Mouse (Mus musculus): Measurements from ENCODE around the gene Ptov1.
A peak's percentile ranks its signal among the peaks of the same experiment; 100 is the strongest.

Ptov1 gene

DNA sequence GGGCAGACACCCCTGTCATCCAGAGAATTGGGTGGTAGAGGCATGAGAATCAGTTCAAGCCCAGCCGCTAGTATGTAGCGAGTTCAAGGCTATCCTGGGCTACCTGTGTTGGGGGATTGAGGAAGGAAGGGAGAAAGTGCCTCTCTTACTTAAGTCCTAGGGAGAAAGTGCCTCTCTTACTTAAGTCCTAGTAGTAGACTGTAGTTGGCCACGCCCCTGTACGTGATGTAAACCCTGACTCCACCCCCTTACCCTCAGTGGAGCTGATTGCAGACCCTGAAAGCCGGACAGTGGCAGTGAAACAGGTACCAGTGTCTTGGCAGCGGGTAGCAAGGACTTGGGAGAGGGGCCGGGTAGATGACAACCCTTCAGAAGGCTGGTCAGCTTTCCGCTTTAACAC is 11.7 kb downstream of the Ptov1 start:
- no peak for DNase-seq (ENCODE audit: low read depth, low spot score)

DNA sequence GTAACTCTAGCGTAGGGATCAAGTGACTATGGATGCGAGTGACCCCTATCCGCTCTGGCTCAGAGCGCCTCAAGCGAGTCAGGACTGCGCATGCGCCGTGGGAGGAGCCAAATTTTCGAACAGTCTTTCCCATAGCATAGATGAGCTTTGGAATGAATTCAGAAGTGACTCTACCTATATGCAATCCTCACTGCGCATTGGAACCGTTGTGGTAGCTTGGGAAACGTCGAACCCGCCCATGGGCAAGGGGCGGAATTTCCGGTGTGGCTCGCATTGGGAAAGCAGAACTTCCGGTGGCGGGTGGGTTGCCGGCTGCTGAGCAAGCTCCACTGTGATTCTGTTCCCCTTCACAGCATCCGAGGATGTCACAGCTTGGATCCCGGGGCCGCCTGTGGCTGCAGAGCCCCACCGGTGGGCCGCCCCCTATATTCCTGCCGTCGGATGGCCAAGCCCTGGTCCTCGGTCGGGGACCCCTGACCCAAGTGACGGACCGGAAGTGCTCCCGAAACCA is 12.5 kb downstream of the Ptov1 start, which contains the start of gene Pnkp:
TSS of gene Pnkp (plus strand) at position 98 of the 511 bp plus-strand sequence.
- peak; percentile 80 for DNase-seq (ENCODE audit: low read depth, low spot score)

GRCm38 (mm10) chr7:44856265-44856916 is 13.2 kb downstream of the Ptov1 start:
- no peak for DNase-seq (ENCODE audit: low read depth, low spot score)

DNA sequence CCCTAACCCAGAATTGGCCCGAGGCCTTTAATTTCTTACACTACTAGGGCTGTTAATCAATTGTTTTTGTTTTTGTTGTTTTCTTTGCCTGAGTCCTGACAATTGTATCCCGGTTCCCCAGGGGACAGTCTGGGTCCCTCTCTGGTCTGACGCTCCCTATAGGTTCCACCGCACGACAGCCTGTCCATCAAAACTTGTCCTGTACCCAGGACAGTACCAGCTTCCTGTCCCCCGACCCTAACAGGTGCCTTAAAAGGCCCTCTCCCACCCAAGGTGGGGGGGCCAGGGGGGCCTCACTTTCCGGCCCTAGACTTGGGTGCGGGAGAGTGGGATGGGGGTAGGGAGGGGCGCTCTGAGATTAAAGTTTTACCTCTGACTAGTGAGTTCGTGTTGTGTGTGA is 14.6 kb downstream of the Ptov1 start:
- DNase-seq (ENCODE audit: low read depth, low spot score): no peak

- DNase-seq (ENCODE audit: low read depth, low spot score): peak; percentile 77
These were observed 15.1 kb downstream of the Ptov1 start for GRCm38 (mm10) chr7:44854356-44855031.

GRCm38 (mm10) chr7:44853596-44854355 is 15.8 kb downstream of the Ptov1 start:
- DNase-seq (ENCODE audit: low read depth, low spot score): no peak

GRCm38 (mm10) chr7:44853065-44853464 is 16.5 kb downstream of the Ptov1 start:
- no peak for DNase-seq (ENCODE audit: low read depth, low spot score)

DNA sequence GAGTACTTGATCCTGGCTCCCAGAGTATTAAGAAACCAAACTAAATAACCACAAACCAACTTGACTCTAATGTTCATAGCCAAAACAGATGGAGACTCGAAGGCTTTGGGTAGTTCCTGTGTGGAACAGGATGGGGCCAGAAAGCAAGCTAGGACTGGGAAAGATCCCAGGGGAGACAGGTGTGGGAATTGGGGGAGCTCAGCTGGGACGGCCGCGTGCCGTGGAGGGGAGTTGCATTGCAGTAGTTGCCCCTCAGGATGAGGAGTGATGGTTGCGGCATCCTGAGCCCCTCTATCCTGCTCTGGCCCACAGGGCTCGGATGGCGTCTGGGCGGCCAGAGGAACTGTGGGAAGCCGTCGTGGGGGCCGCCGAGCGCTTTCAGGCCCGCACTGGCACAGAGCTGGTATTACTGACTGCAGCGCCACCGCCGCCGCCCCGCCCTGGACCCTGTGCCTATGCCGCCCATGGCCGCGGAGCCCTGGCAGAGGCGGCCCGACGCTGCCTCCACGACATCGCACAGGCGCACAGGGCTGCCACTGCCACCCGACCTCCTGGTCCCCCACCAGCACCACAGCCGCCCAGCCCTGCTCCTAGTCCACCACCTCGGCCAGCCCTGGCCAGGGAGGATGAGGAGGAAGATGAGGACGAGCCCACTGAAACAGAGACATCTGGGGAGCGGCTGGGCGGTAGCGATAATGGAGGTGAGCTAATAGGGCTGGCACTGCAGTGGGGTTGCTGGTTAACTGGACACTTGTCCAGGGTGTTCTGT is 17.1 kb downstream of the Ptov1 start:
- no peak for DNase-seq (ENCODE audit: low read depth, low spot score)

GRCm38 (mm10) chr7:44851625-44852234 is 17.9 kb downstream of the Ptov1 start:
- no peak for DNase-seq (ENCODE audit: low read depth, low spot score)

DNA sequence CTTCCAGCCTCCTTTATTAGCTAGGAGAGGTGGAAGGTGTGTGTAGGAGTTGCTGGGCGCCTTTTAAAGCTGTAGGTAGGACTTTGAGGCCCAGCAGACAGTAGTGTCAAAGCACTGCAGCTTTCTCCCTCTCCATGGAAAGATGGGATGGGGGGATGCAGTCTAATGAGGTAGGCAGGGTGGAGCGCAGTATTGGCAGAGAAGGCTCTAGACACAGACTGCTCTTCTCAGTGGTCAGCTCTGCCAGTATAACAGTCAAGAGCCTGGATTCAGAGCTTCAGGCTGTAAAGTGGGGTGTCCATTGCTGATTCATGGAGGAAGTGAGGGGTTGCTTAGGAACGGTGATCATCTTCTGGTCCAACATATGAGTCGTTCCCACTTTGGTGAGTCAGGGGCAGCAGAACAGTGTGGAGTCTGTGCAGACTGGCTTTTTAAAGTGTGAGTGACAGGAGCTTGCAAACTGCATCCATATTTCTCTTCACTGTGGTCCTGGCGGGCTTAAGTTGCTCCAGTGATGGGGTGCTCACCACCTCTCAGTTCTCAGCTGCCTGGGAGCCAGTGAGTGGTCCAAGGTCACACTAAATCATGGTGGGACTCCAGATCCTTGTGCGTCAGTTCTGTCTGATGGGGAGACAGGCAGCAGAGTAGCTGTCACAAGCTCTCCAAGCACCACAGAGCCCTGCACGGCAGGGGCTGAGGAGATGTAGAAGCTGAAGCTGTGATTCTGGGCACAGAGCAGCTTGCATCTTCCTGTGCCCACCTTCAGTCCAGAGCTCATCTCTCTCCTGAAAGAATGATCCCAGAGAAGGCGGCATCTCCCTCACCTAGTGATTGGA is 18.6 kb downstream of the Ptov1 start:
- no peak for DNase-seq (ENCODE audit: low read depth, low spot score)

DNA sequence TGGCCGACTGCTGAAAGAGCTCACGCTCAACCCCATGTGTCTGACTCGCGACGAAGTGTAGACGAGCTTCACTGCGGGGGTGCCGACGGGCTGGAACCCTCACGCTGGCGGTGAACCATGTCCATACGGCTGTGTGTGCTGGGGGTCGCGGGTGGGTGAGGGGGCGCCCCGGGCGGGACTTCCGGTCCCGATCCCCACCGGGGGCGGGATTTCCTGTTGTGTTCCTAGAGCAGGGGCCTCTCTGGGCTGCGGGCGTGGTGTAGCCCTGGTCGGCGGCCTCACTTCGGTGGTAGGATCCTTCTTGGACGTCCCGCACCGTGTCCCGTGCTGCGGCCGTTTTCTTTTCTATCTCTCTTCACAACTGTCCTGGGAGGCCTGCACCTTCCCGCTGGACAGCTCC is 19.4 kb downstream of the Ptov1 start:
- DNase-seq (ENCODE audit: low read depth, low spot score): no peak

DNA sequence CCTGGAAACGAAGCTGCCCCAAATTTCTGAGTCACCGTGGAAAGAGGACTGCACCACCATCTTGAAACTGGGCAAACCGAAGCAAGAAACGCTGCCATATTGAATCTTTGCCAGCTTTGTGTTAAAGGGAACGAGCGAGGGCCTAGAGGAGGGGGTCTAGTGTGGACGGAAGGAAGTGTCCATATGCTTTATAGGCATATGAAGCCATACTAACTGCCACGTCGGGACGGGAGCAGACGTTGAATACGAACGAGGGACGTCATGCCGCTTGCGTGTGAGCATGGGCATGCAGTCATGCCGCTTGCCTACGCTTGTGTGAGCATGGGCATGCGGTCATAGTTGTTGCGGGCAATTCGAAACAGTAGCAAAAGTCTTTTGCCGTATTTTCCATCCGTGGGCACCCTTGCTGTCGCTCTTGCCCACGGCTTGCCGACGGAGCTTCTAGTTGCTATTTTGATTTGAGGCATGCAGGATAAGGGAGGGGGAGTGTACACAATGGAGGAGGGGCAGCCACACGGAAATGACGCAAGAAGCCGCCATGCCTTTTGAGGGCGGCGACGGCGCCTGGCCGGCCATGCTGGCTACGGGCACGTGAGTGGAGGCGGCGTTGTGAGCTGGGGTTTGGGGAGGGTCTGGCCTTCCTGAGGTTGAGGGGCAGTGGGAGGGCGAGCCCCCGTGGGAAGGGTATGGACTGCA is 20.0 kb downstream of the Ptov1 start:
- DNase-seq (ENCODE audit: low read depth, low spot score): peak; percentile 95

DNA sequence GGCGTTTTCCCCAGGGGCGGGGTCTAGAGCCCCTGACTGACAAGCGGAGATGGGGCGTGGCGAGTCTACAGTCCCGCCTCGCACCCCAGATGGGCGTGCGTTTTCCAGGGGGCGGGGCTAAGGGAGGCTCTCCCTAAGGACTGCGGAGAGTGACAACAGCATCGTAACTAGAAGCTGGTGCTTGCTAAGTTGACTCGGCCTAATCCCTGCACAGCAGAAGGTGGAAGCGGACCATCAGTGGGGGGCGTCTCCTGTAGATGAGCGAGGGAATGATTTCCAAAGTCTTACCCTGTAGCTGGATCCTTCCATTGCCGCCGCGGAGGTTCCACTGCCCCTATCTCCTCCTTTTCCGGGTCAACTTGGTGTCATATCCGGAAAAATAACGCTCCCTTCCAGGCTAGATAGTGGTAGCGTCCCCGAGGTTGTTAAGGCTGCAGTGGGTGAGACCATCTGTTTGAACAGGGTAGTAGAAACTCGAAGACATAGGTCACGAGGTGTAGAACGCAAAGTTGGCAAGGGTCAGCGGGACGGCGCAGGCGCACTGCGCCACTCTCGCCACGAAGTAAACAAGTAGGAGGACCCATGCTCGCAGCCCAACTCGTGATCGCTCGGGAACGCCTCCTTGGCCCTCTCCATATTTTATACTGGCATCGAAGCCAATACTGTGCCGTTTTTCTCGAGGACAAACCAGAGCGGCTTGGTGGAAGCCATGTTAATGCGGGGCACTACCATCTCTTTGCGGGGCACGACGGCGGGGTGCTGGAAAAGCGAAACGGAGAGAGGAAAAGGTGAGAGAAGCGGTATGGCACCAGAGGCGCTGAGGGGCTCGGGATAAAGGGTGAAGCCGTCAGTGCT is 20.8 kb downstream of the Ptov1 start, which contains the start of the genes Akt1s1 and Tbc1d17:
TSS of gene Akt1s1 (plus strand) at position 431 of the 855 bp plus-strand sequence.
TSS of gene Tbc1d17 (minus strand) at position 519 of the 855 bp plus-strand sequence.
- peak; percentile 100 for DNase-seq (ENCODE audit: low read depth, low spot score)

DNA sequence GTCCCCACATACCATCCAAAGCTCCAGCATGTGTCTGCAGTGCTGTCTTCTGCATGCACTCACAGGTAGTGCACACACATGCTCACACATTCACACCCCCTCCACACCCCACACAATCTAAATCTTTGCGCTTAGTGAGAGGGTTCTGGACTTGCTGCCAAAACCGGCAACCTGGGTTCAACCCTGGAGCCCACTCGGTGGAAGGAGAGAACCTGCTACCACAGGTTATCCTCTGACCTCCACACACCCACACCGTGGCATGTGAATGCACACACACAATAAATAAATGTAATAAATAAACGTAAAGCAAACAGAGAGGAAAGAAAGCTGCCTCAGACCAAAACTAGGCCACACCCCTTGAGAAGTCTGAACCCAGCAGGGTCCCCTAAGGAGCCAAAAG is 21.8 kb downstream of the Ptov1 start:
- no peak for DNase-seq (ENCODE audit: low read depth, low spot score)

DNA sequence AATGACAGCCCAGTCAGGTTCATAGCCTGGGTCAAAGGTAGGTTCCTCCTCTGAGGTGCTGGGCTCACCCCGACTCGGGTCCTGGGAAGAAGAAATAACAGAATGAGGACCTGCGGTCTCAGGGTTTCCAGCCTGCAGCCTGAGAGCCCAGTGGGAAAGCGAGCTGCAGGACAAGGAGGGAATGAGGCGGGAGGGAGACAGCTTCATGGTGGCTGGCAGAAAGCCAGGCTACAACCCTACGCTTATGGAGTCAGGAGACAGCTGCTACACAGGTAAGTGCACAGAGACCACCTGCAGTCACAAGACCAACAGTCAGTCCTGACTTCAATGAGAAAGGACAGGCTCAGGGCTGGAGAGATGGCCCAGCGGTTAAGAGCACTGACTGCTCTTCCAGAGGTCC is 22.8 kb downstream of the Ptov1 start:
- no peak for DNase-seq (ENCODE audit: low read depth, low spot score)

- no peak for DNase-seq (ENCODE audit: low read depth, low spot score)
These were observed 24.6 kb downstream of the Ptov1 start for GRCm38 (mm10) chr7:44845006-44845405.

DNA sequence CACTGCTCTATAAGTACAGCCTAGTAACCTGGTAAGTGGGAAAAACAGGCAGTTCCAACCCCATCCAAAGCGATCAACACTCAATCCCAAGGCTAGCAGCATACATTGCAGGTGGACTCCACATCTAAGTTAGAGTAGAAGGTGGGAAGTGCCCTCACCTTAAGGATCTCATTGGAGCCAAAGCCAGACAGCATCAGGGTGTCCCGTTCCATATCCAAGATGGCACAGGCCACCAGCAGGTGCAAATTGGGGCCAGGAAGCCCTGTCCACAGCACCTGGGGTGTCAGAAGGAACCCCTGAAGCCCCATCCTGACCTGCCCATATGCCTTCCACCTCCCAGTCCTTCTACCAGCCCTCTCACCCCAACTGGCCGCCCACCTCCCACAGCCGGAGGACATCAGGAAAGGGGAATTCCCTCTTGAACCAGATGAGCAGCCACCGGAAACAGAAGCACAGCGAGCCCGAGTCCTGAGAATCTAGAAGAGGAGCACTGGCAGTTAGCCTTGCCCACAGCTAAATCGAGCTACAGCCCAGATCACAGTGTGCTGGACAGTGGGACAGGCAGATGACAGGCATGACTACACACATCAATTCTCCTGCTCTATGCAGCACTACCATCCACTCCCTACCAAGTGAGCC is 27.6 kb downstream of the Ptov1 start:
- DNase-seq (ENCODE audit: low read depth, low spot score): no peak

DNA sequence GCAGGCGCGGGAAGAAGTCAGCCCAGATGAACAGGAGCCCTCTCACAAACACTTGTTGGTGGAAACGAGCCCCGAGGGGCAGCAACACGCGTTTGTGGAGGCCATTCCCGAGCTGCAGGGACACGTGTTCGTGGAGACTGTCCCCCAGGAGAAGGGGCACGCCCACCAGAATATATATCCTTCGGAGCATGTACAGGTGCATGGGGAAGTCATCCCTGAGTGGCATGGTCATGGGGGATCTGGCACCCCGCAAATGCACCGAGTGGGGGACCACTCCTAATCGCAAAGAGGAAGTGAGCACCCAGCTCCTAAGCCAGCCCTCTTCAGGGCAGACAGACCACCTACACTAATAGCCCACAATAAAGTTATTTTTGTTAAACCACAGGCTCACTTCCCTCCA is 29.2 kb downstream of the Ptov1 start:
- DNase-seq (ENCODE audit: low read depth, low spot score): no peak

All from skeletal muscle tissue, adult 2 months (tissue).